Mouse (Mus musculus) granulocyte monocyte progenitor cell, adult 5-6 weeks (primary cell): ENCODE results near the gene Gnb5. TPM values are rescaled to one million over a fixed set of nuclear protein-coding genes. Genes with fewer than 3 reads are reported as not detected.

ENCODE experiments used
- ATAC-seq: replicated peaks from 2 replicates; pipeline ENCODE4 v1.8.0; 2016; ENCODE audit warnings: mild to moderate bottlenecking, moderate TSS enrichment, inconsistent platforms; ENCODE audit not compliant: poor library complexity, severe bottlenecking
- total RNA-seq, 2 experiments: library from RNA; stranded (forward) in 1 of 2; stranded (reverse) in 1 of 2; fragments of 200-712, 200-1000 nt in 1 of 2; fragments of >200 nt in 1 of 2; fragmentation: Nextera tagmentation in 1 of 2; gene quantifications; 2 replicates each; pipeline ENCODE4 v1.2.3; 2014 to 2017

Gene Gnb5
- total RNA-seq, 2 experiments from 2014 or later, result 2.8 to 4.1 TPM

DNA sequence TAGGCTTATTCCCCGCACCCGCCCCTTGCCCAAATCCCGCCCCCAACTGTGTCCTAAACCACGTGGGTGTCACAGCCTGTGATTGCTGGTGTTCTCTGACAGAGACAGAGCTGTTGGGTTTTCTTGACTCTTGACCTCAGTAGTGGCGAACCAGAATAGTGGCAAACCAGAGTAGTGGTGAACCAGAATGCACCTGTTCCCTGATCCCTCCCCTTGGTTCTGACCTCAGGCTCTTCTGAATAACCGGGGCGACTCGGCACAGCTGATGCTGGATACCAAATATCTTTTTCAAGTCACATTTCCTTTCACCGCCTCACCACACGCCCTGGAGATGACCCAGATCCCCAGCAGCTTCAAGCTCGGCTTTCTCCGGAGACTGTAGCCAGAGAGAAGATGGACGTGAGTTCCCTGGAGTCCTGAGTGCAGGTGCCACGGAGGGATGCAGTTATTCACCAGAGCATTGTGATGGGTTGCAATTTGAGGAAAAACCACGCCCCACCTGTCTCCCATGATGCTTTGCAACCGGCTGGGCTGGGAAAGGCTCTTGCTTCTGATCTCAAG, 2.3 kb upstream of the Gnb5 start:
- no peak for ATAC-seq

DNA sequence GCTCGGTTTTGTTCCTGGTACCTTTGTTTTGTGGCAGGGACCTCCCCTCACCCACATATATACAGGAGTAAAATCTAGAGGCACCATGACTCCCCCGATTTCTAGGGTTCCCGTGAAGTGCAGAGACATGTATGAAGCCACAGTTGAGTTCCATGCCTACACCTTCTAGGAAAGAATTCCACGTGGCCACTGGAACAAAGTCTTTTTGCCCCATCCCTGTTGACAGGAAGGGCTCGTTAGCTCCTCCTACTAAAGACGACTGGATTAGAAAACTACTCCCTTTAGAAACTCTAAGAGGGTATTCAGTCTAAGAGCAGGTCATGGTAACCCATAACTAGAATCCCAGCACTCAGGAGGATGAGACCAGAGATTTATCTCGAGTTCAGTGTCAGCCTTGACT, 1.8 kb upstream of the Gnb5 start:
- no peak for ATAC-seq

DNA sequence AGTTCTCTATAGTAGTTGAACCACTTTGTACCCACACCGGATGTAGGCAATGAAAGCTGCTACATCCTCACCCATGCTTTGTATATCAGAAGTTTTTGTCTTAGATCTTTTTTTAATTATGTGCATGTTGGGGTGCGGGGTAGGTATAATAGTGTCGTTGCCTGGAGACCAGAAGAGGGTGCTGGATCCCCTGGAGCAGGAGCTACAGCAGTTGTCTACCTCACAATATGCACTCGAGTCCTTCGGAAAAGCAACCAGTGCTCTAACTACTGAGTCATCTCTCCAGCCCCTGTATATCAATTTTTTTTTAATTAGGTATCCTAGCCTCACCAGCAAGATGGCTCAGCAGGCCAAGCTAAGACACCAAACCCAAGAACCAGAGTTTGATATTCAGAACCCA, 927 bp downstream of the Gnb5 start:
- ATAC-seq, result no peak

DNA sequence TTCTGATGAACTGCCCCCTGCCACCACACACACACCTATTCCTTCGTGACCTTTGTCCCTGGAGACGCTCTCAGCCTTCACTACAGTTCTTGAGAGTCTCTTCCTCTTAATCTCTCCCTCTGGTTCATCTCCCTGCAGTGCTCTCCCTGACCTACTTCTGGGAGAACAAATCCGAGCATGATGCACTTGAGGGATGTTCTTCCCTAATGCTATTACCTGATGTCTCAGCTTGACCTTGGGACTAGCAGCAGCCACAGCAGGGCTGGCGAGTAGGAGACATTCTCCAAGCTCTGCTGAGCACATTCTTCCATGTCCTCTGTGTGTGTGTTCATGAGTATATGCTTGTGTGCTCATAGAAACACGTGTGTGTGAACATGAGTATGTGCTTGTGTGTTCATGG, 2.5 kb downstream of the Gnb5 start:
- no peak for ATAC-seq

DNA sequence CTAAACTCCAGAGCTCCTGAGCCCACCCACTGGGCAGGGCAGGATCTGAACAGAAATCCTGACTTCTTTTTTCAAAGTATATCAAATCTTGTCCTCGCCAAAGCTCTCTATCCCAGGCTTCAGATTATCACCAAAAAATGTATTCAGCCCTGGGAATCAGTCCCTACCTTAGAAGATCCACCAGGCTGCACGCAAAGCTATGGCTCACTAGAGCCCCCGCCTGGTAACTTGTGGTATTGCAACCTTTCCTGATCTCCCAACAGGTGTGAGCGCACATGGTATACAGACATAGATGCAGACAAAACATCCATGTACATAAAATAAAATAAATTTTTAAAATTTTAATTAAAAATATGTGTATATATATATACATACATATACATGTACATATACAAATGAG, 5.9 kb downstream of the Gnb5 start:
- ATAC-seq, result peak; percentile 51

DNA sequence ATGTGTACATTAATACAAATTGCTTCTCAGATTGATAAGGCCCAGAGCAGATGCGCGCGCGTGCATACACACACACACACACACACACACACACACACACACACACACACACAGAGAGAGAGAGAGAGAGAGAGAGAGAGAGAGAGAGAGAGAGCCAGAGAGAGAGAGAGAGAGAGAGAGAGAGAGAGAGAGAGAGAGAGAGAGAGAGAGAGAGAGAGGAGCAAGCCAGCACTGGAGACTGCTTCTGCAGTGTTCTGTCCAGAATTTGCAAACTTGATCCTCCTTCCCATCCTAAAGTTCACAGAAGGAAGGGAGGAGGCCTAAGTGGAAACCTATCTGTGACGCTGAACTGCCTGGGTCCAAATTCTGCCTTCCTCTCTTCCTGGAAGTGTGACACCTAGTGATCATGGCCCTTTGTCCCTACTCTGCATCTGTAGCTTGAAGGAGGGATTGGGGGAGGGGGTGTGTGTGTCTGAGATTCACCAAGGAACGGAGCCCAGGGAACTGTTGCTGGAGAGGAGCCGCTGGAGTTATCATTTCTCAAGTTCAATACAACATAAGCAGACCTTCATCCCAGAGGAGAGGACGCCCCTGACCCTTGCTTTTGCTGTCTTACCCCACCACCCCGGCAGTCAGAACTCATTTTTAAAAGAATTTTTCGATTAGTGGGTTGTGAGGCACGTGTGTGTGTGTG, 7.2 kb downstream of the Gnb5 start:
- ATAC-seq, result no peak

DNA sequence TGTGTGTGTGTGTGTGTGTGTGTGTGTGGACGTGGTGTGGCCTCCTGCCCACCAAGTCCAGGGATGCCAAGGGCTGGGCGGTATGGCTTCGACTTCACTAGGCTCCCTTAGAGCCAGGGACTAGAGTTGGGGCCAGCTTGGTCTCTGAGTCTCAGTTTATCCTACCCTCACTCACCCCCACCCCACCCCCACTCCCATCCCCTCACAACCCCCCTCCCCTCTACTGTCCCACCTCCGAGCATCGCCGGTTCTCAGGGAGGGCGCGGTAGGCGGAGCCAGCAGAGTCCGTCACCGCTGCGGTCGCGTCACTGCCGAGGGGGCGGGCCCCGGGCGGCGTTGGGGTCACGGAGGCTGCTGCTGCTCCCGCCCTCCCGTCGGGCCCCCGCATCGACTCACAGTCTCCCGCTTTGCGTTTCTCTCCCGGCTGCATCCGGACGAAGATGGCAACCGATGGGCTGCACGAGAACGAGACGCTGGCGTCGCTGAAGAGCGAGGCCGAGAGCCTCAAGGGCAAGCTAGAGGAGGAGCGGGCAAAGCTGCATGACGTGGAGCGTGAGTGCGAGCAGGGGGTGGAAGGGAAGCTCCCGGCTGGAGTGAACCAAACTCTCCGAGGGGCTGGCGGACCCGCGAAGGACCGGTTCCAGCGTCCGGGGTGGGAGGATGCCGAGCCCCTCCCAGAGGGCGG, 7.9 kb downstream of the Gnb5 start:
- ATAC-seq, result peak; percentile 88

DNA sequence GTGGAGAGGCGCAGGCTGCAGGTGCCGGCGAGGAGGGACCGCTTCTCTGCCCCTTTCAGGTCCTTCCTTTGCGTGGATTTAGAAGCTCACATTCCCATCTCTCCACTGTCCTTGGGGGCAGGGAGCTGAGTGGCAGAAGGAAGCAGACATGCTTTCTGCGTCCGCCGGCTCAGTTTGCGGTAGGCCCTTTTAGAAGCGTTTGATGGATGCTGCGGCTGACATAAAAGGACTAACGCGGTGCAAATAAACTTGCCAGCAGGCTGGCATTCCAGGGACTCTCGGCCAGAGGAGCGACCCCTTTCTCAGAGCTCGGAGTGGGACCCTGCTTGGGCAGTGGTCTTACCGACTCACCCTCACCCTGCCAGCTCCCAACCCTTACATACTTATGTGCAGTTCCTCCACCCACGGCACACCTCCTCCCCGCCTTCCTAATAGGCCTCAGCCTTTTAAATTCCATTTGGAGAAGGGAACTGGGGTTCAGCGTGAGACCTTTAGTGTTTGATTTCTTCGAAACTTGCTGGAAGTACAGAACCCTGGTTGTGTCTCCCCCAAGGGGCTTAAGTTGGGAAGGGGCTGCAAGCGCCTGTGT, 8.5 kb downstream of the Gnb5 start:
- no peak for ATAC-seq

DNA sequence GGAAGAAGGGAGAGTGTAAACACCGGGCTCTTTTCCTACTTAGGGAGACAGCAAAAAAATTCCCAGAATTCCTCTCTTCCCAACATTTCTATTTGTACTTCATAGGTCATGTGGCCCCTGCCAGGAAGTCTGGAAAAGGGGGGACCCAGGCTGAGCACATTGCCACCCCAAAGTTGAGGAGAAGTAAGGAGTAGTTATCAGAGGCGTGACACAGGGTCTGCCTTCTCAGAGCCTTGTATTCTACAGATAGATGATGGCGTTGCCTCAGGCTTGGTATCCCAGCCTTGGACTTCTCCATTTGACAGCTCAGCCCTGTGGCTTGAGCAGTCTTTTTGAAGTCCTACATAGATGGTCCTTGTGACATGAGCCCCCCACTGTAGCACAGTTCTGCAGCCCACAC, 9.2 kb downstream of the Gnb5 start:
- ATAC-seq, result no peak

DNA sequence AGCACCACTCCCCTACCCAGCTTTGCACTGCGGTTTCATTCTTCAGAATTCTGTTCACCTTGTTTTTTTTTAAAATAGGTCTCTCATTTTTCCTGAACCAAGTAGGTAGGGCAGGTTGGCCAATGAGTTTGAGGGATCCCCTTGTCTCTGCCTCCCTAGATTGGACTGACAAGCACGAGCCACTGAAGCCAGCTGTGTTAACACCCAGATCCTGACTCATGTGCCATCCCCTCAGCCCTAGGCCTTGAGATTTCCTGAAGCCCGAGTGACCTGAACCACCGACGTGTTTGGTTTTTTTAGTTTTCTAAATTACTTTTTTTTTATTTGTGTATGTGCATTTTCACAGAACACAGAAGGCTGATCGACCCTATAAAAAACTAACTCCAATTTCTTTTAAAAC, 10.7 kb downstream of the Gnb5 start:
- no peak for ATAC-seq

DNA sequence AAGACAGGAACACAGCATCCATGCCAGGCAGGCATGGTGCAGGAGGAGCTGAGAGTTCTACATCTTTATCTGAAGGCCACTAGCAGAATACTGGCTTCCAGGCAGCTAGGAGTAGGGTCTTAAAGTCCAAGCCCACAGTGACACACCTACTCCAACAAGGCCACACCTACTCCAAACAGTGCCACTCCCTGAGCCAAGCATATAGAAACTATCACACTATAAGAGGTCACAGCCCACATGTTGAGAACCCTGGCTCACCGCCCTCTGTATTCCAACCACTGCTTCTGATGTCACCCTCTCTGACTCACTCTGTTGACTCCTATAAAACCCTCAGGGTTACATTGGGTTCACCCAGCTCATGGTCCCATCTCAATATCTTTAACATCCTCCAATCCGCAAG, 12.1 kb downstream of the Gnb5 start:
- ATAC-seq, result no peak

DNA sequence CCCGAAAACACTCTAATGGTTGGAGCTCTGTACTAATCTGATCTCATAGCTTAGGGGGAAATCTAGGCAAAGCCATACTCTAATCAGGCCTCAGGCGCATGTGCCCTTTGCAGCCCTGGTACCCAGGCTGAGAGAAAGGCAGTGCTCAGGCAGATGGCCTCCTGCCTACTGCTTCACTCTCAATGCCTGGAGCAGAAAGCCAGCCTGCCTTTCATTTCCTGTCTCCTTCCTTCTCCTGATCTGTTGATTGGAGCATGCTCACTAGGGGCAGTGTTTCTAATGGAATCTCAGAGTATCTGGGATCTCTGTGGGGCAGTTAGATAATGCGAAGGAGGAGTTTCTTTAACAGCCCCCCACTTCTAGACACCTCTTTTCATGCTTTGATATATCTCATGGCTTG, 13.3 kb downstream of the Gnb5 start:
- no peak for ATAC-seq

DNA sequence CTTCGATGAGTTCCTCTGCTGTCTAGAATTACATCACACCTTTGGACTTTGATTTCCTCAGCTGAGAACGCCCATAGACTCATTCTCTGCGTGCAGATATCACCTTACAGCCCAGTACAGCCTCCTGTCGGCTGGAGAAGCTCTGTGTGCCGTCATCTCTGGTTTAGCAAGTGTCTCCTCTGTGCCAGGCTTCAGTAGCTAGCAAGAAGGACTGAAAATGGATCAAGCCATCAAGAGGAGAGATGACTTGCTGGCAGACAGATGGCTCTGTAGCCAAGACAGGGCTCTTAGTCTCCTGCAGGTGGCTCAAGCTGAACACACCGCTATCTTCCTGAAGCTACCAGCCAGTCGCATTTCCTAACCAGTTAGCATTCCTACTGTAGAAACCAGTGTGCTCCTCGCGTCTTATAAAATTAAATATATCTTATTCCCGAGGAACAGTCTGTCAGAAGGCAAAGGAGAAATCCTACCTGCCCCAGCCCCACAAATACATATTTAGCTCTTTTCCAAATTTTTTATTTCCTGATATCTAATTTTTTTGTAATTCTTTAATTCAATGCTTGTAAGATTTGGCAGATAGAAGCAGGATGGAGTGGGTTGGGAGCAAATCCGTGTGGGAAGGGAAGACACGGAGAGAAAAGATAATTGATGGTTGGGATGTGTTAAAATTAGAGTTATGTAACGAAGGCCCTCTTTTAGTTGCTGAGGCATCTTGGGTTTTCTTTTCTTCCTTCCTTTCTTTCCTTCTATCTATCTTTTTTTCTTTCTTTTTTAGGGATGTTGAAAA, 16.2 kb downstream of the Gnb5 start:
- ATAC-seq, result no peak

DNA sequence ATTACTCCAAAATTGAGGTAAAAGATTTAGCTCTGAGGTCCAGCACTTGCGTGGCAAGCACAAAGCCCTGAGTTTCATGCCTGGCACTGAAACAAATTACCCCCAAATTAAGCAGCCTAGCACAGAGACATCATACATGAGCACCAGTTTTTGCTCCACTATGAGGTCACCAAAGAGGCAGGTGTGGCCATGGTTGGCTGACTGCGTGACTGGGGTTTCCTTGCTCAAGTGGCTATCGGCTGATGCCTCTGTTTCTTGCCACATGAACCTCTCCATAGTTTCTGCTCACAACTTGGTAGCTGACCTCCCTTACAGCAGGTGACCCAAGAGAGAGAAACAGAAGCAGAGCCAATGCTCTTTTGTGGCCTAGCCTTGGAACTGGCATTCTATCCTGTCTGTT, 22.0 kb downstream of the Gnb5 start:
- ATAC-seq, result no peak

DNA sequence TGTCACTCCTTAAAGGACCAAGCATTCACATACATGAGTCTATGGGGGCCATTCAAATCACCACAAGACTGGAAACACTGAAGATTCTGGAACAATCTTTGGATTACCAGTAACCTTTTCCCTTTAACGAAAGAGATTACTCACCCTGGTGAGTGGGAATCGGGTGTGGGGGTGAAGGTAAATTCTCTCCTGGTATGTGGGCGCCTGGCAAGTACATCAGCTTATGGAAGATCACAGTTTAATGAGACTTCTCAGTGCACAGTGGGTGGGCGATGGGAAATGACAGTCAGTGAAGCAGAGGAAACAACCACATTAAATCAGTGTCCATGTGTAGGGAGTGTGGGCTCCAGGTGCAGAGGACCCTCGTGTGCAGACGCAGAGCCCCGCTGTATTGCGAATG, 24.7 kb downstream of the Gnb5 start:
- no peak for ATAC-seq

DNA sequence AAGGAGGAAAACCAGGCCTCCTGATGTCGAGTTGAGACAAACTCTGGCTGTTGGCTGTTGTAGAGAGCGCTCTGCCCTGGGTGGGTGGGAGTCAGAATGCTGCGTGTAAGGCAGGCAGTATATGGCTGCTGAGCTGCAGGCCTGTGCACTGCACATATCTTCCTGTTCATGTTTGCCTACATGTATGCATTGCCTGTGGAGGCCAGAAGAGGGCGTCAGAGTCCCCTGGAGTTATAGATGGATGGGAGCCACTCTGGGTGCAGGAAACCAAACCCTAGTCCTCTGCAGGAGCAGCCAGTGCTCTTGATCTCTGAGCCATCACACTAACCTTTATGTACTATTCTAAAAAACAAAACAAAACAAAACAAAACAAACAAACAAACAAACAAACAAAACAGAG, 28.4 kb downstream of the Gnb5 start:
- no peak for ATAC-seq

DNA sequence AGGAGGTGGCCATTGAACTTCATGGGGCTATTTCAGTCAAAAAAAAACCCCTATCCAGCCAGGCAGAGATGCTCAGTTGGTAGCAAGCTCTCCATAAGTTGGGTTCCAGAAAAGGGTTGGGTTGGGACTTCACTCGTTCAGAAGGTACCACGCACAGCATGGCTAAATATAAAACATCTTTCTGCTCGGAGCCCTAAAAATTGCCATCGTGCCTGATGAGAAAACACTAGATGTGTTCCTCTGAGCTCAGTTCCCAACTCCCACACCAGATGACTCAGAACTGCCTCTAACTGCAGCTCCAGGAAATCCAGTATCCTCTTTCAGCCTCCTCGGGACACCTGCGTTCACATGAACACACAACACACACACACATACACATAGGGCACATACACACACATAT, 31.9 kb downstream of the Gnb5 start:
- ATAC-seq, result no peak

DNA sequence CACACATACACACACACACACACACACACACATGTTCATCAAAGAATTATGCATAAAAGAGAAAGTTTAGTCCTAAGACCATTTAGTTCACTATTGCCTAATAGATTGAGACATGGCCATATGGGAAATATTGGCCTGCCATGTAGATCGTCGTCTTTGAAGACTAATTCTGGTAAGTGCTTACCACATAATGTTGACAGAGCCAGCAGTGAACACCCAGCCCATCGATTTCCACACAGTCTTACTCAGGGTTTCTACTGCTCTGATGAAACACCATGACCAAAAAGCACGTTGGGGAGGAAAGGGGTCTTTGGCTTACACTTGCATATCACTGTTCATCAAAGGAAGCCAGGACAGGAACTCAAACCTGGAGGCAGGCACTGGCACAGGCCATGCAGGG, 36.3 kb downstream of the Gnb5 start:
- peak; percentile 97 for ATAC-seq

DNA sequence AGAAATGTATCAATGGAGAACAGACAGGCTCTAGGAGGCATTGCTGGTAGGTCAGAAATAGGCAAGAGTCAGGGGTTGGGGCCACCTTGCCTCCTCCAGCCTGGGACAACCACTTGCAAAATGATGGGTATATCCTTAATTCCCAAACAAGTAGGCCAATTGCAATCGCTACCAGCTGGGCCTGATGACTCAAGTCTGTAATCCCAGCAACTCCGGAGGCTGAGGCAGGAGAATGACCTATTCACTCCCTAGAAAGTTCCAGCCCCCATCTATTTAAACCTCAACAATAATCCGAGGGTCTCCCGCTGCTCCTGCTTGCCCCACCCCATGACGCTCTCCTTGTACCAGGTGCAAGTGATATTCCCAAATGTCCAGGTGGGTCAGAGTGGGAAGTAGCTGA, 41.4 kb downstream of the Gnb5 start, which contains the start of gene Bcl2l10:
Bcl2l10 (plus strand) TSS at position 301 of the 400 bp plus-strand sequence.
- no peak for ATAC-seq

DNA sequence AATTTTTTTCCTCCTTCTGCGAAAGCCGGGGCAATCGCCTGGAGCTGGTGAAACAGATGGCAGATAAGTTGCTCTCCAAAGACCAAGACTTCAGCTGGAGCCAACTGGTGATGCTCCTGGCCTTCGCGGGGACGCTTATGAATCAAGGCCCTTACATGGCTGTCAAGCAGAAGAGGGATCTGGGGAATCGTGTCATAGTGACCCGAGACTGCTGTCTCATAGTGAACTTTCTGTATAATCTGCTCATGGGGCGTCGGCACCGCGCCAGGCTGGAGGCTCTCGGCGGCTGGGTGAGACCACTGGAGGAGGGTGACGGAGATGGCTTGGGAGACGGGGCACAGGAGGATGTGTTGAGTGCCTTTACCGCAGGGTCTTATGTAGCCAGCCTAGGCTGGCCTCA, 42.0 kb downstream of the Gnb5 start:
- no peak for ATAC-seq

DNA sequence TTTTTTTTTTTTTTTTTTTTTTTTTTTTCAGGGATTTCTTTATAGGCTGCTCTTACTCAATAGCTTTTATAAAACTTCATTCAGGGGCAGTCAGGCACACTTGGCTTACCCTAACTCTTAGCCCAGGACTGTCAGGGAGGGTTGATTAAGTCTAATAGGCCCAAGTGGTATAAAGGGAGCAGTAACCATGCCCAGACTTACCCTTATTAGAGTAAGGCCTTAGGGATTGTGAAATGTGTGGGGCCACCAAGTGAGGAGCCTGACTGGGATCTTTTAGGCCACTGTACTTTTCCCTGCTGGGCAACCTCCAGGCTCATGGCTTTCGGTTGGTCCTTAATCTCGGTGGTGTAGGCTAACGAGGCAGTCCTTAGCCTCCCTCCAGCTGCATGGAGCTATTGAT, 42.6 kb downstream of the Gnb5 start:
- ATAC-seq, result 0 out of 2 replicates have a peak, but pooled peaks have one; percentile 7
